Mouse (Mus musculus) CH12.LX (cell line): ENCODE measurements around the gene Cep104.

Experiments
- CTCF ChIP-seq, 2 experiments: IDR thresholded peaks in 1 of 2; conservative IDR thresholded peaks in 1 of 2; 2 replicates each; pipeline ENCODE4 v1.5.1; 2011 to 2012; ENCODE audit warnings: low read depth in 2 of 2, low read length in 2 of 2, improper control_type of control experiment in 1 of 2, inconsistent platforms in 1 of 2, mild to moderate bottlenecking in 1 of 2, moderate library complexity in 1 of 2
- EP300 ChIP-seq: IDR thresholded peaks from 2 replicates; pipeline ENCODE4 v1.6.1; 2011; ENCODE audit warnings: low read length, improper control_type of control experiment
- MAX ChIP-seq: IDR thresholded peaks from 2 replicates; pipeline ENCODE4 v1.6.1; 2011; ENCODE audit warnings: low read length, improper control_type of control experiment
- MEF2A ChIP-seq: IDR thresholded peaks from 2 replicates; pipeline ENCODE4 v1.6.1; 2014; ENCODE audit warnings: low read depth, mild to moderate bottlenecking, inconsistent platforms, low read length, improper control_type of control experiment, borderline replicate concordance
- MXI1 ChIP-seq: IDR thresholded peaks from 2 replicates; pipeline ENCODE4 v1.6.1; 2011; ENCODE audit warnings: mild to moderate bottlenecking, low read depth, low read length, improper control_type of control experiment
- MYC ChIP-seq: IDR thresholded peaks from 2 replicates; pipeline ENCODE4 v1.6.1; 2011; ENCODE audit warnings: low read depth, mild to moderate bottlenecking, improper control_type of control experiment, low read length
- NELFE ChIP-seq: IDR thresholded peaks from 2 replicates; pipeline ENCODE4 v1.6.1; 2011; ENCODE audit warnings: low read depth, low read length, improper control_type of control experiment
- POLR2A ChIP-seq: IDR thresholded peaks from 2 replicates; pipeline ENCODE4 v1.6.1; 2011; ENCODE audit warnings: low read depth, mild to moderate bottlenecking, improper control_type of control experiment, low read length
- UBTF ChIP-seq: IDR thresholded peaks from 2 replicates; pipeline ENCODE4 v1.6.1; 2012; ENCODE audit warnings: low read depth, mild to moderate bottlenecking, inconsistent platforms, low read length, improper control_type of control experiment, moderate library complexity
- USF2 ChIP-seq: conservative IDR thresholded peaks from 2 replicates; pipeline ENCODE4 v1.6.1; 2011; ENCODE audit warnings: low read depth, low read length, improper control_type of control experiment

- TF ChIP-seq CTCF (conservative IDR thresholded peaks at IDR 0.05 in 1 of 2, IDR thresholded peaks at IDR 0.05 in 1 of 2; ENCODE audit: low read depth in 2 of 2, low read length in 2 of 2) (no peak), POLR2A (no peak), MXI1 (no peak), EP300 (no peak), MEF2A (no peak), USF2 (no peak), UBTF (no peak), MYC (no peak), MAX (no peak), NELFE (no peak)
Measured at GRCm38 (mm10) chr4:154023754-154024601, 49.0 kb downstream of the Cep104 start.
